Mouse (Mus musculus) mouse trophoblast stem cell (cell line): ENCODE data around the gene Schip1.

Experiments used
- in situ Hi-C, 2 experiments: fragments of 300-500 bp; cut with MseI, MboI; formaldehyde crosslinking; loops; 2 replicates in 1 of 2; 3 replicates in 1 of 2; pipeline ENCODE4 v1.15.1; 2025

Gene Schip1

GRCm38 (mm10) chr3:68126284-68126856 is 61.8 kb downstream of the Schip1 start:
- in situ Hi-C loops: no loop called here

- in situ Hi-C loops: no loop called here
Measured at GRCm38 (mm10) chr3:68130386-68130785, 65.8 kb downstream of the Schip1 start.

- in situ Hi-C loops: no loop called here
Measured at GRCm38 (mm10) chr3:68138833-68139627, 74.4 kb downstream of the Schip1 start.

- in situ Hi-C loops: no loop called here
Measured at GRCm38 (mm10) chr3:68150688-68151087, 86.1 kb downstream of the Schip1 start.

GRCm38 (mm10) chr3:68160175-68160574 is 95.6 kb downstream of the Schip1 start:
- in situ Hi-C loops: no loop called here

GRCm38 (mm10) chr3:68160760-68161159 is 96.2 kb downstream of the Schip1 start:
- in situ Hi-C loops: no loop called here

GRCm38 (mm10) chr3:68178248-68178647 is 113.6 kb downstream of the Schip1 start:
- in situ Hi-C loops: no loop called here

- in situ Hi-C loops: no loop called here
Measured at GRCm38 (mm10) chr3:68187471-68187870, 122.9 kb downstream of the Schip1 start.

- in situ Hi-C loops: no loop called here
Measured at GRCm38 (mm10) chr3:68189100-68189499, 124.5 kb downstream of the Schip1 start.

GRCm38 (mm10) chr3:68196933-68197332 is 132.3 kb downstream of the Schip1 start:
- in situ Hi-C loops: no loop called here

- in situ Hi-C loops: no loop called here
Measured at GRCm38 (mm10) chr3:68201214-68201613, 136.6 kb downstream of the Schip1 start.

- in situ Hi-C loops: no loop called here
Measured at GRCm38 (mm10) chr3:68202162-68202902, 137.7 kb downstream of the Schip1 start.

GRCm38 (mm10) chr3:68203934-68204467 is 139.4 kb downstream of the Schip1 start:
- in situ Hi-C loops: no loop called here

GRCm38 (mm10) chr3:68210422-68210821 is 145.8 kb downstream of the Schip1 start:
- in situ Hi-C loops: no loop called here

- in situ Hi-C loops: no loop called here
Measured at GRCm38 (mm10) chr3:68221452-68221851, 156.8 kb downstream of the Schip1 start.

GRCm38 (mm10) chr3:68239887-68240286 is 175.3 kb downstream of the Schip1 start:
- in situ Hi-C loops: no loop called here

GRCm38 (mm10) chr3:68243239-68243638 is 178.6 kb downstream of the Schip1 start:
- in situ Hi-C loops: no loop called here

- in situ Hi-C loops: no loop called here
Measured at GRCm38 (mm10) chr3:68246154-68246553, 181.6 kb downstream of the Schip1 start.

GRCm38 (mm10) chr3:68250589-68250988 is 186.0 kb downstream of the Schip1 start:
- in situ Hi-C loops: no loop called here

GRCm38 (mm10) chr3:68252335-68252734 is 187.7 kb downstream of the Schip1 start:
- in situ Hi-C loops: no loop called here

GRCm38 (mm10) chr3:68262304-68262703 is 197.7 kb downstream of the Schip1 start:
- in situ Hi-C loops: no loop called here

- in situ Hi-C loops: no loop called here
Measured at GRCm38 (mm10) chr3:68267905-68268304, 203.3 kb downstream of the Schip1 start.
